Mouse (Mus musculus) embryonic facial prominence, embryonic 11.5 days (tissue): ENCODE measurements around the gene Mul1. TPM values are rescaled to one million over a fixed set of nuclear protein-coding genes. Genes with fewer than 3 reads are reported as not detected.

Experiments used
- ATAC-seq: fragments of 200-750 bp; cut with Nextera tagmentation; replicated peaks from 2 replicates; pipeline ENCODE4 v1.8.0; 2017; ENCODE audit warnings: low read depth; ENCODE audit not compliant: insufficient number of reproducible peaks, low FRiP score, low TSS enrichment
- DNase-seq: peaks from one replicate; pipeline ENCODE4 v3.0.0-alpha.2; 2015; ENCODE audit warnings: low spot score
- H3K27ac ChIP-seq: fragments of 300-500 bp; sonication (generic); replicated peaks from 2 replicates; pipeline ENCODE4 v1.5.1; 2014; ENCODE audit warnings: mild to moderate bottlenecking, low read depth, low read length, control low read depth
- H3K27me3 ChIP-seq: fragments of 300-500 bp; sonication (generic); 2 replicates; pipeline ENCODE4 v1.6.1; 2014; ENCODE audit warnings: mild to moderate bottlenecking, low read length, moderate library complexity, mixed read lengths; ENCODE audit not compliant: control insufficient read depth, insufficient read depth
- H3K36me3 ChIP-seq: fragments of 300-500 bp; sonication (generic); replicated peaks from 2 replicates; pipeline ENCODE4 v1.6.1; 2014; ENCODE audit warnings: low read depth, mild to moderate bottlenecking, low read length, moderate library complexity, mixed read lengths; ENCODE audit not compliant: control insufficient read depth, insufficient read depth
- H3K4me1 ChIP-seq: fragments of 300-500 bp; sonication (generic); 2 replicates; pipeline ENCODE4 v1.6.1; 2014; ENCODE audit warnings: low read length, mixed read lengths; ENCODE audit not compliant: control insufficient read depth, insufficient read depth
- H3K4me2 ChIP-seq: fragments of 300-500 bp; sonication (generic); 2 replicates; pipeline ENCODE4 v1.6.1; 2014; ENCODE audit warnings: low read depth, mild to moderate bottlenecking, control low read depth, low read length, moderate library complexity
- H3K4me3 ChIP-seq: fragments of 300-500 bp; sonication (generic); 2 replicates; pipeline ENCODE4 v1.5.1; 2014; ENCODE audit warnings: low read depth, low read length, control low read depth
- H3K9ac ChIP-seq: fragments of 300-500 bp; sonication (generic); replicated peaks from 2 replicates; pipeline ENCODE4 v1.6.1; 2014; ENCODE audit warnings: mild to moderate bottlenecking, control low read depth, low read length
- H3K9me3 ChIP-seq: fragments of 300-500 bp; sonication (generic); replicated peaks from 2 replicates; pipeline ENCODE4 v1.6.1; 2016; ENCODE audit warnings: mild to moderate bottlenecking, low read length, inconsistent platforms, mixed read lengths; ENCODE audit not compliant: control insufficient read depth
- WGBS: fragments of 180-500 bp; shearing (Covaris S2); extraction: QIAGEN DNeasy Blood & Tissue Kit; methylation state at CpG from one replicate; pipeline ENCODE4 v1.1.7; 2014; 5-methylcytosine and 5-hydroxymethylcytosine counted together
- polyA plus RNA-seq: library from polyadenylated mRNA; unstranded; fragments of >200 nt; fragmentation: Nextera tagmentation; extraction: Ambion mirVana; gene quantifications from 2 replicates; pipeline ENCODE4 v1.2.1, GENCODE M21; 2014

Gene Mul1
- polyA plus RNA-seq, 1 experiment from 2014 or later, result 18.0 TPM

DNA sequence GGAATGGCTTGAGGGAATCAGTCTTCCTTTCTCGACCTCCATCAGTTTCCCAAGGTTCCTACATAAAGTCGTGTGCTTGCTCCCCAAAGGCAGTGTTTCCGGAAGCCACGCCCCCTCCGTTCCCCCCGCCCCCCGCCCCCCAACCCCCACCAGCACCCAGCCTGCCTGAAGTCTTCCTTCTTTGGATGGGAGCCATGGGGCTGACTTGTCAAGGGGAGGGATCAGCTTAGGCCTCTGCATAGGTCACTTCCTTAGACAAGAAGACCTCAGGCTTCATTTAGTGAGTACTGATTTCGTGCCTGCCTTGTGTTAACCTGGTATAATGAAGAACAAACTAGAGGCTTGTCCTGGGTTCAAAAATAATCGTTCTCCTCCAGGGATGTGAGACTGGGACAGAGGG, 26.4 kb downstream of the Mul1 start:
- Histone ChIP-seq H3K27ac (no peak overlapping the region), H3K36me3 (no peaks in the 10 kb centered on the region), H3K4me2 (no peak overlapping the region), H3K9me3 (no peaks in the 10 kb centered on the region), H3K4me1 (peaks cover 6% of the 10 kb centered on the region), H3K4me3 (no peak overlapping the region), H3K9ac (no peak overlapping the region), H3K27me3 (peaks cover 9% of the 10 kb centered on the region)
- no peak for DNase-seq
- WGBS, result 19% methylated on average over 9 of the region's 9 CpGs
- no peak for ATAC-seq

DNA sequence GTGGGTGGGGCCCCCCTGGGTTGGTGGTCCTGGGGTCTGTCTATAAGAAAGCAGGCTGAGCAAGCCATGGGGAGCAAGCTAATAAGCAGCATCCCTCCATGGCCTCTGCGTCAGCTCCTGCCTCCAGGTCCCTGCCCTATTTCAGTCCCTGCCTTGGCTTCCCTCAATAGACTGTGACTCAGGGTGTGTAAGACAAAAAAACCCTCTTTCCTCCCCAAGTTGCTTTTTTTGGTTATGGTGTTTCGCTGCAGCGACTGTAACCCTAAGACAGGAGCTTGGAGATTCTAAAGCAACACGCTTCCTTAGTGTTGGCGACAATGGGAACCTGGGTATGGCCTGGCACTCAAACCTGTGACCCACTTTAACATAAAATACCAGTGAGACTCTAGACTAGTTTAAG, 27.0 kb downstream of the Mul1 start:
- H3K27me3 ChIP-seq, result peaks cover 4% of the 10 kb centered on the region
- no peaks in the 10 kb centered on the region for H3K9me3 ChIP-seq
- no peak overlapping the region for H3K27ac ChIP-seq
- no peak for ATAC-seq
- WGBS, result 92% methylated on average over 5 of the region's 5 CpGs
- no peaks in the 10 kb centered on the region for H3K36me3 ChIP-seq
- DNase-seq, result no peak
- H3K9ac ChIP-seq, result no peak overlapping the region
- H3K4me1 ChIP-seq, result peaks cover 6% of the 10 kb centered on the region
- H3K4me3 ChIP-seq, result no peak overlapping the region
- H3K4me2 ChIP-seq, result no peak overlapping the region

DNA sequence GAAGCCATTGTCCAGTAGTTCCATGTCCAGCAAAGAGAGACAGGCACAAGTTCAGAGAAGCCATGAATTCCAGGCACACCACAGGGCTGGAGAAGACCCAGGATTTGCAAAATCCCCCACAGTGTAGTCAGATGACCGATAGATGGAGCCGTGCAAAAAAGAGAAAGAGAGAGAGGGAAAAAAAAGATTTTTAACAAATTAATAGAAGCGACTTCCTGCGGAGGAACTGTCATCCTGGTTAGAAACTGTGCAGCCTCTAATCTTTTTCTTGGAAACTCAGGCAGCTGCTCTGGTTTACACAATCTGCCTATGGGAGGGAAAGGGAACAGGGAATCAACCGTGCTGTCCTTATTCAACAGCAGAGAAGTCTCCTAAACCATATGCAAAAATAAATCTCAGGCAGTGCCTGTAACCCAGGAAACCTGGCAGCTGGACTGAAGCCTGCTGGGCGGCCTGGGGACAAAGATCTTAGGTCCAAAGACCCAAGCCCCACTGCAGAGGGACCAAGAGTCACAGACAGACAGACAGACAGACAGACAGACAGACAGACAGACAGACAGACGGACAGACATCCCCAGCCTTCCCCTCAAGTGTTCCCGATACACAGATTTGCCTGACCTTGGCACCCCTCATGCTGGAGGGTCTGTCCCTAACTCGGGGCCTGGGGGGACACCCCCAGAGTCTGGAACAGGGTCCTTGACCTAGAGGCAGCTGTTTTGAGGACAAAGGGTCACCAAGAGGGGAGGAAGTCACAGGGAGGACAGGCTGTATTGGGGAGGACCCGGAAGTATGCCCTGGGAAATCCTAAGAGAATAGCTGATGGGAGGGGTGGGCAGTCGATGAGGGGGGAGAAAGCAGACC, 28.7 kb downstream of the Mul1 start:
- H3K27me3 ChIP-seq, result peaks cover 2% of the 10 kb centered on the region

DNA sequence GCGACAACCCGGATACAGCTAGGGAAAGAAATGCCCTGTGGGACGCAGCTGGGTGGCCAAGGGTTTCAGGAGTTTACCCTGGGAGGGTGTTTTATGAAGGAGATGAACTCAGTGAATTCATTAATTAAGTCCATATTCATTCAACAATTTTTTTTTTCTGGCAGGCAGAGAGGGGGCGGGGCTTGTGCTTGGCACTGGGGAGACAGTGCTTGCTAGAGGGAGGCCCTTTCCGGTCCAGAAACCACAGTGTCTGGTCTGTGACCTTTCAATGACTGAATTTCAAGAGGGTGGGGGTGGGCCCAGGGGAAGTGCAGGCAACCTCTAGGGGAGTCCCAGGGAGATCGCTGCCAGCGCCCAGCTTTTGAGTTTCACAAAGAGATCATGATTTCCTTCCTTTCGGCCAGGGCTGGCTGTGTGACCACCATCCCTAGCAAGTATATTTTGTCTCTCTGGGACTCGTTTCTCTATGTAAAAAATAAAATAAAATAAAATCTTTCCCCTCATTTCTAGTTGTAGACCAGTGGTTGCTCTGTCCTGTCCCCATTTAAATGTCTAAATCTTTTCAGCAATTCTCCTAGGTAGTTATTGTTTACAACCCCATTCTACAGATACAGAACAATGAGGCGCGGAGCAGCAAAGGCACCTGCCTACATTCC, 29.5 kb downstream of the Mul1 start:
- H3K9me3 ChIP-seq, result no peaks in the 10 kb centered on the region
- peaks cover 6% of the 10 kb centered on the region for H3K4me1 ChIP-seq
- H3K4me2 ChIP-seq, result peak overlapping the region; percentile 0; the same call in 1 of the 2 replicates
- no peak overlapping the region for H3K27ac ChIP-seq
- H3K4me3 ChIP-seq, result no peak overlapping the region
- H3K36me3 ChIP-seq, result no peaks in the 10 kb centered on the region
- ATAC-seq, result 0 out of 2 replicates have a peak, but pooled peaks have one; percentile 32
- H3K27me3 ChIP-seq, result no peaks in the 10 kb centered on the region
- peak; percentile 53 for DNase-seq
- H3K9ac ChIP-seq, result no peak overlapping the region
- WGBS, result 2% methylated on average over 11 of the region's 11 CpGs

More for the DNA sequence above, 28.7 kb downstream of the Mul1 start:
- 5% methylated on average over 11 of the region's 11 CpGs for WGBS
- Histone ChIP-seq H3K9me3 (no peaks in the 10 kb centered on the region), H3K4me1 (peaks cover 6% of the 10 kb centered on the region), H3K4me3 (no peak overlapping the region), H3K36me3 (no peaks in the 10 kb centered on the region), H3K4me2 (peak overlapping the region; percentile 0; the same call in 1 of the 2 replicates), H3K27ac (no peak overlapping the region), H3K9ac (no peak overlapping the region)
- 0 out of 2 replicates have a peak, but pooled peaks have one; percentile 36 for ATAC-seq
- DNase-seq, result peak; percentile 54

DNA sequence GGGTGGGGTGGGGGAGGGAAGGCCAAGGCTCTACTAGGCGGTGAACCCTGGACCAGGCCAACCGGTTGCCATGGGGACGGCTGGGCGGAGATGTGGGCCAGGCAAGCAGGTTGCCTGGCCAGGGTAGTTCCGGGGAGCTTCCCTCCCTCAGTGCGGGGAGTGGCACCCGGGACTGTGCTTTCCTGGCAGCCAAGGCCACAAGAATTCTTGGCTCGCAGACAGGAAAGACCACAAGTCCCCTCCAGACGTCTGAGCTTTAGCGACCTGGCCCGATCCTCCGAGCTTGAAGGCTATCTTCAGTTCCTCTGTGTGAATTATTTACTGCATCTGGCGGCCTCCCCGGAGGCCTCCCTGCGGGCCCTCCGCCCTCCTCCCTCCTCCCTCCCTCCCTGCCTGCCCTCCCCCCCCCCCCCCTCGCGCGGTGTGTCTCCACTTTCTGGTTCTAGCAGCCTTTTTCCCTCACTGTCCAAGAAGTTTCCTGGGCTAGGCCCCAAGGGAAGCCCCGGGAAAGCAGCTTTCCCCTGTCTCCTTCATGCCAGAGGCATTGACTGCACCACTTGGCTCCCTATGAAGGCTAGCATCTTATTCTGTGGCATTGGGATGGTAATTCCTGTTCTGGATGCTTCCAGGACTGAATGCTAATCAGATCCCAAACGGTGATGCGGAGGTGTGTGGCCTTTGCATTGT, 30.3 kb downstream of the Mul1 start:
- WGBS, result 2% methylated on average over 18 of the region's 22 CpGs
- Histone ChIP-seq H3K9me3 (no peaks in the 10 kb centered on the region), H3K9ac (peak overlapping the region; percentile 14; the same call in 1 of the 2 replicates), H3K4me2 (peak overlapping the region; percentile 36; the same call in 1 of the 2 replicates), H3K27ac (0 out of 2 replicates have a peak overlapping the region, but pooled peaks have one; percentile 5), H3K4me1 (peaks cover 6% of the 10 kb centered on the region), H3K4me3 (no peak overlapping the region), H3K36me3 (no peaks in the 10 kb centered on the region), H3K27me3 (no peaks in the 10 kb centered on the region)
- DNase-seq (peak; percentile 62), ATAC-seq (peak; percentile 63; the same call in 1 of the 2 replicates)

DNA sequence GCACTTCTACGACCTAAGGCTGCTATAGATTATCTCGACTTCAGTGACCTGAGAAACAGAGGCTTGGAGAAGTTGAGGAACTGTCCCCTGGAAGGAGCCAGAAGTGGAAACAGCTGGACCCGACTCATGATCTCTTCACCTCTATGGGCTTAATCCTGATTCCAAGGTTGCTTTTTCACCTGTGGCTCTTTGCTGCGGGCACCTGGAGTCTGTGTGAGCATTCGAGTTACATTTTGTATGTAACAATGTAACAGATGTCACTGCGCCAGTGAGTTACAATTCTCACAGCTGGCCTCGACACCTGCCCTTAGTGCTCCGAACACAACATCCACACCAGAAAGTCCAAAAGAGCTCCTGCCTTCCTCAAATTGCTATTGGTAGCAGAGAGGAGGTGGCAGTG, 31.0 kb downstream of the Mul1 start:
- Histone ChIP-seq H3K36me3 (no peaks in the 10 kb centered on the region), H3K4me1 (peaks cover 6% of the 10 kb centered on the region), H3K4me3 (no peak overlapping the region), H3K4me2 (no peak overlapping the region), H3K9ac (no peak overlapping the region), H3K9me3 (no peaks in the 10 kb centered on the region), H3K27me3 (no peaks in the 10 kb centered on the region), H3K27ac (no peak overlapping the region)
- DNase-seq (no peak), ATAC-seq (no peak)
- 28% methylated on average over 8 of the region's 8 CpGs for WGBS

DNA sequence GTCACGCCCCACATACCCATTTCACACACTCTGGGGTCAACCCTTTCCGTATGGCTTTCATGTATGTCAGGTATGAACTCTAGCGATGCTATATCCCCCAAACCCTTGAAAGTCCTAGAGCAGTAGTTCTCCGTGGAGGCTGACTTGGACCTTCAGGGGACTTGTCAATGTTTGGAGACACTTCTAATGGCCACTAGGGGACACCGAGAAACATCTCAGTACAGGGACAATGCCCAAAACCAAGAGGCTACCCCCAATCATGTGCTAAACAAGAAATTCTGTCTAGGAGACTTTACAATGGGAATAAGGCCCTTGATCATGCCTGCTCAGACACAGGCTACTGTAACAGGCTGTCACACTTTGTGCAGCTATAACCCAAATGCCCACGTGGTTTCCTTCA, 32.2 kb downstream of the Mul1 start:
- H3K27ac ChIP-seq, result no peak overlapping the region
- DNase-seq (no peak), ATAC-seq (no peak)
- no peak overlapping the region for H3K4me3 ChIP-seq
- no peak overlapping the region for H3K4me2 ChIP-seq
- no peak overlapping the region for H3K9ac ChIP-seq
- WGBS, result 63% methylated on average over 6 of the region's 6 CpGs
- no peaks in the 10 kb centered on the region for H3K27me3 ChIP-seq
- no peaks in the 10 kb centered on the region for H3K9me3 ChIP-seq
- H3K4me1 ChIP-seq, result peaks cover 6% of the 10 kb centered on the region
- no peaks in the 10 kb centered on the region for H3K36me3 ChIP-seq
